Mouse (Mus musculus): Measurements from ENCODE around the gene Fbxl2. TPM values are rescaled to one million over a fixed set of nuclear protein-coding genes. Genes with fewer than 3 reads are reported as not detected.
A peak's percentile ranks its signal among the peaks of the same experiment; 100 is the strongest.

The Fbxl2 gene
- polyA plus RNA-seq, 1 experiment, result 64.4 TPM

GRCm38 (mm10) chr9:114025182-114025581, 20.8 kb downstream of the Fbxl2 start:
- Histone ChIP-seq H3K27ac (ENCODE audit: insufficient read depth, low read length) (no peak overlapping the region), H3K4me1 (ENCODE audit: control insufficient read depth, insufficient read depth, low read length) (0 out of 2 replicates have a peak, but pooled peaks cover 1% of the 10 kb centered on the region), H3K4me3 (ENCODE audit: insufficient read depth, low read length) (peak overlapping the region; percentile 70)
- TF ChIP-seq CTCF (IDR thresholded peaks at IDR 0.05; ENCODE audit: extremely low read depth, insufficient read depth, low read length), result no peak
- TF ChIP-seq POLR2A (IDR thresholded peaks at IDR 0.05; ENCODE audit: extremely low read depth, insufficient read depth, low read length), result no peak

- Histone ChIP-seq H3K4me3 (ENCODE audit: insufficient read depth, low read length) (no peak overlapping the region), H3K27ac (ENCODE audit: insufficient read depth, low read length) (no peak overlapping the region), H3K4me1 (ENCODE audit: control insufficient read depth, insufficient read depth, low read length) (0 out of 2 replicates have a peak, but pooled peaks cover 1% of the 10 kb centered on the region)
- TF ChIP-seq CTCF (IDR thresholded peaks at IDR 0.05; ENCODE audit: extremely low read depth, insufficient read depth, low read length), result no peak
- no peak for TF ChIP-seq POLR2A (IDR thresholded peaks at IDR 0.05; ENCODE audit: extremely low read depth, insufficient read depth, low read length)
Measured at GRCm38 (mm10) chr9:114022141-114022540, 23.9 kb downstream of the Fbxl2 start.

- TF ChIP-seq POLR2A (IDR thresholded peaks at IDR 0.05; ENCODE audit: extremely low read depth, insufficient read depth, low read length) (no peak), CTCF (IDR thresholded peaks at IDR 0.05; ENCODE audit: extremely low read depth, insufficient read depth, low read length) (no peak)
- Histone ChIP-seq H3K27ac (ENCODE audit: insufficient read depth, low read length) (no peak overlapping the region), H3K4me1 (ENCODE audit: control insufficient read depth, insufficient read depth, low read length) (no peaks in the 10 kb centered on the region), H3K4me3 (ENCODE audit: insufficient read depth, low read length) (no peak overlapping the region)
Measured at GRCm38 (mm10) chr9:114019012-114019762, 26.8 kb downstream of the Fbxl2 start.

DNA sequence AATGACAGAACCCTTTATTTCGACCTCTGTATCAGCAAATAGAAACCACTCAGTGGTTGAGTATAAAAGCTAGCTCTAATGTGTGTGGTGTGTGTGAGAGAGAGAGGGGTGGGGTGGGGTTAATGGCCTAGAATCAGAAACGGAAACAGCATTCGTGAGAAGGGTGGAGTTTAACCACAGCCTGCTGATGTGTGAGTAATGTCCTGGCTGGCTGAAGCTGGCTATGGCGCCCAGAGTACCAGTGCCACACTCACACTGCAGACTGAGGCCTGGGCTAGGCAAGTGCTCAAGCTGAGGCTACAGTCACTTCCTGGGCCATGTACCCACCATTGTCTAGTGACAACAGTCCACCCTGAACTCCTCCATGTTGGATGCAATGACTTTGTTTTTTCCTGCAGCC, 29.6 kb downstream of the Fbxl2 start:
- no peak overlapping the region for H3K4me3 ChIP-seq (ENCODE audit: insufficient read depth, low read length)
- no peaks in the 10 kb centered on the region for H3K4me1 ChIP-seq (ENCODE audit: control insufficient read depth, insufficient read depth, low read length)
- no peak overlapping the region for H3K27ac ChIP-seq (ENCODE audit: insufficient read depth, low read length)
- TF ChIP-seq POLR2A (IDR thresholded peaks at IDR 0.05; ENCODE audit: extremely low read depth, insufficient read depth, low read length) (no peak), CTCF (IDR thresholded peaks at IDR 0.05; ENCODE audit: extremely low read depth, insufficient read depth, low read length) (no peak)

GRCm38 (mm10) chr9:114015724-114016123, 30.3 kb downstream of the Fbxl2 start:
- no peak for TF ChIP-seq POLR2A (IDR thresholded peaks at IDR 0.05; ENCODE audit: extremely low read depth, insufficient read depth, low read length)
- 0 out of 2 replicates have a peak, but pooled peaks have one; percentile 18 for TF ChIP-seq CTCF (IDR thresholded peaks at IDR 0.05; ENCODE audit: extremely low read depth, insufficient read depth, low read length)
- H3K4me1 ChIP-seq (ENCODE audit: control insufficient read depth, insufficient read depth, low read length), result no peaks in the 10 kb centered on the region
- H3K4me3 ChIP-seq (ENCODE audit: insufficient read depth, low read length), result no peak overlapping the region
- H3K27ac ChIP-seq (ENCODE audit: insufficient read depth, low read length), result no peak overlapping the region

GRCm38 (mm10) chr9:114014034-114014433, 32.0 kb downstream of the Fbxl2 start:
- no peaks in the 10 kb centered on the region for H3K4me1 ChIP-seq (ENCODE audit: control insufficient read depth, insufficient read depth, low read length)
- TF ChIP-seq POLR2A (IDR thresholded peaks at IDR 0.05; ENCODE audit: extremely low read depth, insufficient read depth, low read length) (no peak), CTCF (IDR thresholded peaks at IDR 0.05; ENCODE audit: extremely low read depth, insufficient read depth, low read length) (no peak)
- H3K27ac ChIP-seq (ENCODE audit: insufficient read depth, low read length), result no peak overlapping the region
- H3K4me3 ChIP-seq (ENCODE audit: insufficient read depth, low read length), result no peak overlapping the region

DNA sequence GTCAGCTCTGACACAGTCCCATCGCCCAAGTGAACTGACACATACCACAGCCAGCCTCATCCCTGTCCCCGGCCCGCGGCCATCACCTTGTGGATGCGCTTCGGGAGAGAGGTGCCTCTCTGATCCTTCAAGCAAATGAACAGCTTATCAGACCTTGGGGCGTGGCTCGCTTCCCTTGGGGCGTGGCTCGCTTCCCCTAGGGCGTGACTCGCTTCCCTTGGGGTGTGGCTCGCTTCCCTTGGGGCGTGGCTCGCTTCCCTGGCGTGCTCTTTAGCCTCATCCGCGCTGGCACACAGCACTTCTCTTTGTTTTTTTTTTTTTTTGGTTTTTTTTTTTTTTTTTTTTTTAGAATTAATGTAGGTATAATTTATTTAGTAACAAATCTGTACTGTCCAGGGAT, 34.8 kb downstream of the Fbxl2 start:
- H3K27ac ChIP-seq (ENCODE audit: insufficient read depth, low read length), result no peak overlapping the region
- TF ChIP-seq POLR2A (IDR thresholded peaks at IDR 0.05; ENCODE audit: extremely low read depth, insufficient read depth, low read length) (no peak), CTCF (IDR thresholded peaks at IDR 0.05; ENCODE audit: extremely low read depth, insufficient read depth, low read length) (no peak)

DNA sequence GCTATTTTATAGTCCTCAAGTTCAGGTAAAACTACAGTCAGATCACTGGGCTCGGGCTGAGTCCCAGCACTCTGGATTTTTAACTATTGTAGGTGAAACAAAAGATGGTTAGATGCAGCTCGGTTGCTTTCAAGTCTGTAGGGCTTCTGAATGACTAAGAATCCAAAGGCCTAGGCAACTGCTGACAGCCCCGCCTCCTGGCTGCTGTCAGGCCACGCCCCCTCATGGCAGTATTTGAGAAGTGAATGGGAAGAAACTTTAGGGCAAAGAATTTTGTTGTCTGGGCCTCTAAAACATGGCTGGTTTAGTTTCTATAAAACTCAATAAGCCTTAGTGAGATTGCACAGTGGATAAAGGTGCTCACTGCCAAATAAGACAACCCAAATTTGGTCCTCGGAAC, 36.5 kb downstream of the Fbxl2 start:
- no peaks in the 10 kb centered on the region for H3K4me1 ChIP-seq (ENCODE audit: control insufficient read depth, insufficient read depth, low read length)
- TF ChIP-seq CTCF (IDR thresholded peaks at IDR 0.05; ENCODE audit: extremely low read depth, insufficient read depth, low read length), result no peak
- H3K27ac ChIP-seq (ENCODE audit: insufficient read depth, low read length), result no peak overlapping the region
- H3K4me3 ChIP-seq (ENCODE audit: insufficient read depth, low read length), result no peak overlapping the region

More for the DNA sequence above, 34.8 kb downstream of the Fbxl2 start:
- H3K4me3 ChIP-seq (ENCODE audit: insufficient read depth, low read length), result no peak overlapping the region
- H3K4me1 ChIP-seq (ENCODE audit: control insufficient read depth, insufficient read depth, low read length), result no peaks in the 10 kb centered on the region

DNA sequence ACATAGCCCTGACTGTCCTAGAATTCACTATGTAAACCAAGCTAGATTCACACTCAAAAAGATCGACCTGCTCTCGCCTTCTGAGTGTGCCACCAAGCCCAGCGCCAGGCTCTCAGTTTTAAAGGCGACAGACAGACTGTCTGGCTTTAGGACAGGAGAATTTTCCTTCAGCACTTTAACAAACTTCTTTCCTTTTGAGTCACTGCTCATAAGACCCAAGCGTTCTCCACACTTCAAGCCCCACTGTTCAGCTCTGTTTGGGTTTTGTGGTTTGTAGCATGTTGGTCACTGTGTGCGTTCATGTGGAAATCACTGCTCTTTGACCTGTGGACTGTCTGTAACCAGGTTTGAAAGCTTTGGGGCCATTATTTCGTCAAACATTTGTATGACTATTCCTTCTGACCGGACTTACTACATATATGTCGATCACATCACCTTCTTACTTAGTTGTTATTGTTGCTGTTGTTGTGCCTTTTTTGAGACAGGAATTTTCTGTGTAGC, 38.1 kb downstream of the Fbxl2 start:
- no peak for TF ChIP-seq CTCF (IDR thresholded peaks at IDR 0.05; ENCODE audit: extremely low read depth, insufficient read depth, low read length)
- no peak for TF ChIP-seq POLR2A (IDR thresholded peaks at IDR 0.05; ENCODE audit: extremely low read depth, insufficient read depth, low read length)
- no peak overlapping the region for H3K4me3 ChIP-seq (ENCODE audit: insufficient read depth, low read length)
- no peaks in the 10 kb centered on the region for H3K4me1 ChIP-seq (ENCODE audit: control insufficient read depth, insufficient read depth, low read length)
- H3K27ac ChIP-seq (ENCODE audit: insufficient read depth, low read length), result no peak overlapping the region

- Histone ChIP-seq H3K4me1 (ENCODE audit: control insufficient read depth, insufficient read depth, low read length) (no peaks in the 10 kb centered on the region), H3K4me3 (ENCODE audit: insufficient read depth, low read length) (no peak overlapping the region), H3K27ac (ENCODE audit: insufficient read depth, low read length) (no peak overlapping the region)
- TF ChIP-seq POLR2A (IDR thresholded peaks at IDR 0.05; ENCODE audit: extremely low read depth, insufficient read depth, low read length) (no peak), CTCF (IDR thresholded peaks at IDR 0.05; ENCODE audit: extremely low read depth, insufficient read depth, low read length) (no peak)
Measured at GRCm38 (mm10) chr9:114006801-114007200, 39.2 kb downstream of the Fbxl2 start.

All from cortical plate, adult 2 months (tissue).